ENCODE assay signal across 18 mouse cellular contexts in the genomic region with DNA sequence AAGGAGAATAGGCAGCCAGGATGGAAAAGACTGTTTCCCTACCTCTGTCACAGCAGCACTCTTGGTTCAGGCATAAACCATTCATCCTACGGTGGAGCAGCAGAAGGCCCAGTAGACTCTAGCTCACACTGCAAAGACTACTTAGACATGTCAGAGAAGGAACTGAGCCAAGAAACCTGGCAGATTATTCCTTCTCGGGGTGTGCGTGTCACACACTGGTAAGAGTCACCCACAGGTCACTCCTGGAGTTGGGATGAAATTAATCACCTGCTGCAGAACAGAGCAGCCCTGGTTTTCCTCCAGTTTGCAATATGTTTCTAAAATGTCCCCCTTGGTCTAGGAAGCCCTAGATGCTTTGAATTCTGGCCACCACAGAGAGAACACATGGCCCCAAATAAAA. TPM values are rescaled to one million over a fixed set of nuclear protein-coding genes. Genes with fewer than 3 reads are reported as not detected.
DNase-seq lines count a peak whose midpoint lies in the region; TF ChIP-seq lines count a peak whose summit lies in the region.
"Had no signal": no experiment of that assay in that cellular context is flagged by ENCODE, and none has a peak within 500 bp of the region (broad histone marks: within the 10 kb centered on the region; RNA-seq: fewer than 3 reads in every experiment).

No protein-coding gene starts in this region.

- DNase-seq in cerebellum, adult 11 months, result peak; percentile 39
- peak; percentile 55 to 76 for DNase-seq in cerebellum, adult 2 months
- peak; percentile 37 to 50 for DNase-seq in cerebellum, postnatal 10 days
- no peak for DNase-seq in spleen, postnatal 4 days (ENCODE audit: low spot score in 2 of 2)
- no peak for DNase-seq in gastrocnemius, postnatal 25 days
- no peak for DNase-seq in thymus, adult 18-20 months
- DNase-seq: adrenal gland, postnatal 14 days; gastrocnemius, adult 2 months; gastrocnemius, postnatal 36 days; heart, adult 11 months; heart, postnatal 36 days had no signal

- H3K27me3 ChIP-seq in cerebellum, adult 2 months (ENCODE audit: control insufficient read depth, insufficient read depth, low read length), result no peaks in the 10 kb centered on the region
- H3K27me3 ChIP-seq: CH12.LX; forebrain, embryonic 13.5 days; heart, embryonic 13.5 days had no signal

- H3K27ac ChIP-seq in cerebellum, adult 2 months (ENCODE audit: insufficient read depth, low read length), result peak overlapping the region; percentile 50; the same call in 1 of the 2 replicates
- H3K27ac ChIP-seq: embryonic facial prominence, embryonic 10.5 days; forebrain, embryonic 13.5 days; gastrocnemius, adult 2 months; heart, embryonic 13.5 days had no signal

- no peak for TF ChIP-seq CTCF in cerebellum, adult 2 months (IDR thresholded peaks at IDR 0.05; ENCODE audit: borderline replicate concordance, insufficient read depth, low read depth, low read length)

- H3K4me1 ChIP-seq in cerebellum, adult 2 months (ENCODE audit: control insufficient read depth, insufficient read depth, low read length), result peaks cover 21% of the 10 kb centered on the region
- H3K4me1 ChIP-seq: embryonic facial prominence, embryonic 10.5 days; forebrain, embryonic 13.5 days had no signal

- H3K4me3 ChIP-seq in cerebellum, adult 2 months (replicated peaks; ENCODE audit: insufficient read depth, low read depth, low read length), result no peak overlapping the region
- H3K4me3 ChIP-seq: embryonic facial prominence, embryonic 10.5 days; forebrain, embryonic 13.5 days; gastrocnemius, adult 2 months; heart, embryonic 13.5 days had no signal

- no peak for TF ChIP-seq POLR2A in cerebellum, adult 2 months (IDR thresholded peaks at IDR 0.05; ENCODE audit: borderline replicate concordance, insufficient read depth, low read length)

- WGBS in cerebellum, adult 2 months, result 11% methylated on average over 3 of the region's 3 CpGs

RNA-seq across cellular contexts. Expression of a gene that starts 56.4 kb away (rescaled TPM):
- polyA plus RNA-seq in cerebellum, adult 2 months (2012; rRNA removed), result 330 and 332 TPM in 2 replicates
- total RNA-seq in gastrocnemius, postnatal 25 days (2021), result 1 to 10 TPM in 1 of 2 experiments, under 1 TPM in 1; 0.56 to 1.8 TPM
- total RNA-seq: CH12.LX had no signal
- polyA plus RNA-seq: activated CD4-positive, CD25-positive, alpha-beta regulatory T cell, adult 4 months; inflammation-experienced regulatory T-cells, adult 6 months; Patski had no signal

Comparison
In these comparisons a context has a peak if more than half of its experiments do, and no peak if none do; other contexts are left out.
1. DNase-seq: peak in cerebellum, adult 11 months (single experiment), cerebellum, adult 2 months (2 of 2) and cerebellum, postnatal 10 days (2 of 2); none in spleen, postnatal 4 days (0 of 2), gastrocnemius, postnatal 25 days (single experiment) and thymus, adult 18-20 months (0 of 2).